ENCODE assay signal across 21 mouse cellular contexts in genomic region chr3:89231772-89232275, GRCm38 (mm10). TPM values are rescaled to one million over a fixed set of nuclear protein-coding genes. Genes with fewer than 3 reads are reported as not detected.
DNase-seq lines count a peak whose midpoint lies in the region; ATAC-seq and TF ChIP-seq lines count a peak whose summit lies in the region.
"Had no signal": no experiment of that assay in that cellular context is flagged by ENCODE, and none has a peak within 500 bp of the region (broad histone marks: within the 10 kb centered on the region; RNA-seq: fewer than 3 reads in every experiment).

No protein-coding gene starts in this region.

- H3K36me3 ChIP-seq in kidney, adult 2 months (ENCODE audit: control insufficient read depth, insufficient read depth, low read length), result no peaks in the 10 kb centered on the region
- peaks cover 9% of the 10 kb centered on the region for H3K36me3 ChIP-seq in megakaryocyte, embryonic 14.5 days (replicated peaks; ENCODE audit: low read length)
- H3K36me3 ChIP-seq: intestine, embryonic 15.5 days; liver, embryonic 15.5 days had no signal

- H3K27me3 ChIP-seq in kidney, adult 2 months (replicated peaks; ENCODE audit: control insufficient read depth, insufficient read depth, low read length), result no peaks in the 10 kb centered on the region
- H3K27me3 ChIP-seq in megakaryocyte, embryonic 14.5 days (replicated peaks), result peaks cover 62% of the 10 kb centered on the region

- ATAC-seq in megakaryocyte, adult 5-6 weeks (ENCODE audit: poor library complexity, severe bottlenecking), result no peak
- ATAC-seq: forebrain, embryonic 16.5 days; hindbrain, postnatal 0 days; intestine, embryonic 15.5 days; midbrain, embryonic 16.5 days had no signal

- no peak for DNase-seq in kidney, adult 2 months
- no peak for DNase-seq in kidney, postnatal 4 days
- DNase-seq in lung, adult 2 months, result peak; percentile 28
- DNase-seq in lung, postnatal 14 days, result no peak
- no peak for DNase-seq in adrenal gland, adult 8-10 months
- DNase-seq: adrenal gland, postnatal 25 days; cerebellum, adult 11-12 months; heart, postnatal 14 days; kidney, adult 9 months; right cerebral cortex, adult 18-20 months; thymus, postnatal 14 days had no signal

- H3K27ac ChIP-seq in kidney, adult 2 months (ENCODE audit: insufficient read depth, low read depth, low read length), result no peak overlapping the region
- H3K27ac ChIP-seq: hindbrain, postnatal 0 days; intestine, embryonic 15.5 days; left cerebral cortex, adult 2 months; limb, embryonic 12.5 days; liver, embryonic 15.5 days had no signal

- TF ChIP-seq CTCF in kidney, adult 2 months (conservative IDR thresholded peaks at IDR 0.05; ENCODE audit: insufficient read depth, insufficient read length, low read depth, low read length), result no peak
- TF ChIP-seq CTCF in lung, adult 2 months (IDR thresholded peaks at IDR 0.05; ENCODE audit: insufficient read depth, low read length), result no peak

- no peaks in the 10 kb centered on the region for H3K9me3 ChIP-seq in megakaryocyte, embryonic 14.5 days
- H3K9me3 ChIP-seq: intestine, embryonic 15.5 days; limb, embryonic 12.5 days; liver, embryonic 15.5 days had no signal

- H3K4me3 ChIP-seq in kidney, adult 2 months (ENCODE audit: insufficient read depth, low read depth, low read length), result peak overlapping the region; percentile 9; the same call in 1 of the 2 replicates
- H3K4me3 ChIP-seq in lung, adult 2 months (replicated peaks; ENCODE audit: extremely low read depth, low read depth, low read length), result peak overlapping the region; percentile 26
- H3K4me3 ChIP-seq in megakaryocyte, embryonic 14.5 days (replicated peaks), result peak overlapping the region; percentile 38
- H3K4me3 ChIP-seq: erythroblast, embryonic 14.5 days; intestine, embryonic 15.5 days; left cerebral cortex, adult 2 months; limb, embryonic 12.5 days; liver, embryonic 15.5 days had no signal

- WGBS in kidney, adult 2 months, result 72% methylated on average over 16 of the region's 16 CpGs
- WGBS in lung, adult 2 months, result 56% methylated on average over 16 of the region's 16 CpGs

- H3K4me1 ChIP-seq in kidney, adult 2 months (ENCODE audit: control insufficient read depth, insufficient read depth, low read length), result peaks cover 9% of the 10 kb centered on the region; the same call in 1 of the 2 replicates
- H3K4me1 ChIP-seq in lung, adult 2 months (ENCODE audit: control insufficient read depth, insufficient read depth, low read length), result peaks cover 13% of the 10 kb centered on the region; the same call in 1 of the 2 replicates
- H3K4me1 ChIP-seq in megakaryocyte, embryonic 14.5 days, result peaks cover 69% of the 10 kb centered on the region

- TF ChIP-seq POLR2A in kidney, adult 2 months (IDR thresholded peaks at IDR 0.05; ENCODE audit: low read depth, low read length), result no peak
- no peak for TF ChIP-seq POLR2A in lung, adult 2 months (IDR thresholded peaks at IDR 0.05; ENCODE audit: borderline replicate concordance, extremely low read depth, low read depth, low read length)

RNA-seq across cellular contexts. Expression of gene Muc1, which starts 3.0 kb away (rescaled TPM):
- 45.9 and 53.8 TPM in 2 replicates for polyA plus RNA-seq in kidney, adult 2 months (2012; rRNA removed)
- polyA plus RNA-seq in lung, adult 2 months (2012; rRNA removed), result 294 and 354 TPM in 2 replicates
- 0.29 and 1.2 TPM in 2 replicates for polyA plus RNA-seq in megakaryocyte, embryonic 14.5 days (2012; ENCODE audit: insufficient read depth, low replicate concordance)
- 0.25 and 0.58 TPM in 2 replicates for total RNA-seq in megakaryocyte, adult 5-6 weeks (2015)
- total RNA-seq in megakaryocyte, adult 5-6 weeks (2017), result 0.18 TPM in 1 of 2 replicates, not detected in the other
- under 1 TPM in 3 of 4 experiments, not detected in 1; 0.22 to 0.96 (median 0.65) TPM for total RNA-seq in adrenal gland, adult 8-10 months (2022)
- total RNA-seq: adrenal gland, postnatal 25 days had no signal
- polyA plus RNA-seq: erythroblast, embryonic 14.5 days; liver, embryonic 15.5 days had no signal

RNA-seq across cellular contexts. Expression of gene Mtx1, which starts 4.9 kb away (rescaled TPM):
- 257 and 283 TPM in 2 replicates for polyA plus RNA-seq in kidney, adult 2 months (2012; rRNA removed)
- polyA plus RNA-seq in lung, adult 2 months (2012; rRNA removed), result 107 and 110 TPM in 2 replicates
- 299 and 549 TPM in 2 replicates for polyA plus RNA-seq in megakaryocyte, embryonic 14.5 days (2012; ENCODE audit: insufficient read depth, low replicate concordance)
- 49.5 and 57.8 TPM in 2 replicates for total RNA-seq in megakaryocyte, adult 5-6 weeks (2015)
- 41.8 and 45.3 TPM in 2 replicates for total RNA-seq in megakaryocyte, adult 5-6 weeks (2017)
- total RNA-seq in adrenal gland, adult 8-10 months (2022), result 100 to 1,000 TPM; 138 to 169 (median 152) TPM

RNA-seq across cellular contexts. Expression of gene Krtcap2, which starts 13.9 kb away (rescaled TPM):
- 142 and 173 TPM in 2 replicates for polyA plus RNA-seq in kidney, adult 2 months (2012; rRNA removed)
- 189 and 252 TPM in 2 replicates for polyA plus RNA-seq in lung, adult 2 months (2012; rRNA removed)
- polyA plus RNA-seq in megakaryocyte, embryonic 14.5 days (2012; ENCODE audit: insufficient read depth, low replicate concordance), result 81.0 and 225 TPM in 2 replicates
- total RNA-seq in megakaryocyte, adult 5-6 weeks (2015), result 142 and 167 TPM in 2 replicates
- 159 and 189 TPM in 2 replicates for total RNA-seq in megakaryocyte, adult 5-6 weeks (2017)
- 100 to 1,000 TPM; 131 to 144 (median 135) TPM for total RNA-seq in adrenal gland, adult 8-10 months (2022)

RNA-seq across cellular contexts. Expression of gene Trim46, which starts 14.3 kb away (rescaled TPM):
- 9.1 and 10.5 TPM in 2 replicates for polyA plus RNA-seq in kidney, adult 2 months (2012; rRNA removed)
- 11.0 and 11.8 TPM in 2 replicates for polyA plus RNA-seq in lung, adult 2 months (2012; rRNA removed)
- 1.8 and 2.1 TPM in 2 replicates for polyA plus RNA-seq in megakaryocyte, embryonic 14.5 days (2012; ENCODE audit: insufficient read depth, low replicate concordance)
- 0.39 and 0.80 TPM in 2 replicates for total RNA-seq in megakaryocyte, adult 5-6 weeks (2015)
- 0.55 TPM in 1 of 2 replicates, not detected in the other for total RNA-seq in megakaryocyte, adult 5-6 weeks (2017)
- 1 to 10 TPM; 2.8 to 4.5 (median 3.8) TPM for total RNA-seq in adrenal gland, adult 8-10 months (2022)

RNA-seq across cellular contexts. Expression of gene Thbs3, which starts 16.8 kb away (rescaled TPM):
- 5.0 and 7.9 TPM in 2 replicates for polyA plus RNA-seq in kidney, adult 2 months (2012; rRNA removed)
- polyA plus RNA-seq in lung, adult 2 months (2012; rRNA removed), result 134 and 139 TPM in 2 replicates
- polyA plus RNA-seq in megakaryocyte, embryonic 14.5 days (2012; ENCODE audit: insufficient read depth, low replicate concordance), result 0.07 TPM in 1 of 2 replicates, not detected in the other
- total RNA-seq in megakaryocyte, adult 5-6 weeks (2015), result 0.07 TPM in 1 of 2 replicates, not detected in the other
- 0.12 and 0.70 TPM in 2 replicates for total RNA-seq in megakaryocyte, adult 5-6 weeks (2017)
- total RNA-seq in adrenal gland, adult 8-10 months (2022), result 1 to 10 TPM; 4.1 to 8.6 (median 7.8) TPM

Comparison
In these comparisons a context has a peak if more than half of its experiments do, and no peak if none do; other contexts are left out.
1. RNA of gene Muc1, which starts 3.0 kb away (polyA plus RNA-seq): 294 to 354 TPM in lung, adult 2 months and 45.9 to 53.8 TPM in kidney, adult 2 months; 0.29 to 1.2 TPM in megakaryocyte, embryonic 14.5 days; every median in the first group is over 10 times any median in the second.
2. Peak in every context shown above with its lines, with median percentiles within 50 percentile points of each other: H3K4me3 ChIP-seq.